Mouse (Mus musculus) left cerebral cortex, postnatal 14 days (tissue): ENCODE results near the gene Zfp775. TPM values are rescaled to one million over a fixed set of nuclear protein-coding genes. Genes with fewer than 3 reads are reported as not detected.
A peak's percentile ranks its signal among the peaks of the same experiment; 100 is the strongest.

ENCODE experiments used
- DNase-seq, 2 experiments: peaks; one replicate each; pipeline ENCODE4 v3.0.0; 2021 to 2022; ENCODE audit warnings: low spot score in 2 of 2, mixed read lengths in 1 of 2
- intact Hi-C: fragments of 180-260 bp; cut with DNase I; formaldehyde crosslinking; loops from one replicate; pipeline ENCODE4 v1.15.1; 2025
- total RNA-seq, 2 experiments: library from RNA; stranded (reverse); gene quantifications; 2 replicates each; pipeline ENCODE4 v1.2.3; 2021

The Zfp775 gene
- total RNA-seq, 2 experiments from 2014 or later: 6.0 to 7.4 TPM

- no peak for DNase-seq
- intact Hi-C loops: no loop called here
Measured at GRCm38 (mm10) chr6:48581257-48581656, 20.6 kb upstream of the Zfp775 start.

GRCm38 (mm10) chr6:48582037-48582436, 19.8 kb upstream of the Zfp775 start:
- intact Hi-C loops: loop anchor here (2.0 kb wide), 1 partner anchor 61 kb away; no protein-coding TSS in a partner anchor
- peak; percentile 68 to 73 for DNase-seq

GRCm38 (mm10) chr6:48589194-48589750, 12.6 kb upstream of the Zfp775 start, which contains the start of gene Gm45021:
TSS of gene Gm45021 (plus strand) at chr6:48589610.
- no peak for DNase-seq
- intact Hi-C loops: no loop called here

- intact Hi-C loops: loop anchor here (5.0 kb wide), 1 partner anchor 36 kb away; the partner anchor contains the start of gene AI854703
- no peak for DNase-seq
Measured at GRCm38 (mm10) chr6:48591221-48591845, 10.5 kb upstream of the Zfp775 start.

- no peak for DNase-seq
- intact Hi-C loops: loop anchor here (5.0 kb wide), 1 partner anchor 35 kb away; the partner anchor contains the start of gene AI854703
Measured at GRCm38 (mm10) chr6:48591871-48592270, 10.0 kb upstream of the Zfp775 start.

- DNase-seq: peak; percentile 90 to 92
- intact Hi-C loops: loop anchor here (5.0 kb wide), 1 partner anchor 34 kb away; the partner anchor contains the start of gene AI854703
Measured at GRCm38 (mm10) chr6:48593158-48594042, 8.5 kb upstream of the Zfp775 start, which contains the start of the genes Repin1 and Gm44965. TSS of gene Repin1 (plus strand) at chr6:48593883. TSS of gene Gm44965 (plus strand) at chr6:48593941.

- peak; percentile 65 to 69 for DNase-seq
- intact Hi-C loops: loop anchor here (5.0 kb wide), 1 partner anchor 33 kb away; the partner anchor contains the start of gene AI854703
Measured at GRCm38 (mm10) chr6:48594043-48594738, 7.7 kb upstream of the Zfp775 start.

- DNase-seq: peak in 1 of 2 experiments; percentile 57
- intact Hi-C loops: no loop called here
Measured at GRCm38 (mm10) chr6:48595278-48595677, 6.6 kb upstream of the Zfp775 start.

- no peak for DNase-seq
- intact Hi-C loops: no loop called here
Measured at GRCm38 (mm10) chr6:48596545-48597232, 5.2 kb upstream of the Zfp775 start.

- intact Hi-C loops: no loop called here
- no peak for DNase-seq
Measured at GRCm38 (mm10) chr6:48597233-48597625, 4.6 kb upstream of the Zfp775 start.

- no peak for DNase-seq
- intact Hi-C loops: no loop called here
Measured at GRCm38 (mm10) chr6:48600594-48600993, 1.3 kb upstream of the Zfp775 start.

- peak; percentile 52 to 64 for DNase-seq
Measured at GRCm38 (mm10) chr6:48602080-48602741, 348 bp downstream of the Zfp775 start.

GRCm38 (mm10) chr6:48608124-48608523, 6.3 kb downstream of the Zfp775 start:
- intact Hi-C loops: no loop called here

More at GRCm38 (mm10) chr6:48602080-48602741, 348 bp downstream of the Zfp775 start:
- intact Hi-C loops: no loop called here

GRCm38 (mm10) chr6:48609512-48609911, 7.6 kb downstream of the Zfp775 start:
- intact Hi-C loops: no loop called here
- no peak for DNase-seq

More at GRCm38 (mm10) chr6:48608124-48608523, 6.3 kb downstream of the Zfp775 start:
- no peak for DNase-seq

- intact Hi-C loops: no loop called here
- no peak for DNase-seq
Measured at GRCm38 (mm10) chr6:48610657-48611056, 8.8 kb downstream of the Zfp775 start.

GRCm38 (mm10) chr6:48613464-48613863, 11.6 kb downstream of the Zfp775 start:
- no peak for DNase-seq
- intact Hi-C loops: no loop called here

- intact Hi-C loops: no loop called here
- no peak for DNase-seq
Measured at GRCm38 (mm10) chr6:48614756-48615155, 12.9 kb downstream of the Zfp775 start.

GRCm38 (mm10) chr6:48620031-48620430, 18.2 kb downstream of the Zfp775 start:
- intact Hi-C loops: no loop called here
- no peak for DNase-seq
